Mouse (Mus musculus) spleen, postnatal 0 days (tissue): Measurements from ENCODE around the gene Hddc2. TPM values are rescaled to one million over a fixed set of nuclear protein-coding genes. Genes with fewer than 3 reads are reported as not detected.

Source experiments
- polyA plus RNA-seq: library from polyadenylated mRNA; unstranded; fragments of >200 nt; fragmentation: Nextera tagmentation; extraction: Ambion mirVana; gene quantifications from 2 replicates; pipeline ENCODE4 v1.2.1, GENCODE M21; 2015

Gene Hddc2
- polyA plus RNA-seq, result 38.6 and 40.4 TPM in 2 replicates

GRCm38 (mm10) chr10:31312865-31313848 lies at the start of gene Hddc2:
TSS of gene Hddc2 (plus strand) at chr10:31313383.

Other genes starting within 250 kb of the Hddc2 start
- gene Tpd52l1, start 132.6 kb downstream of the Hddc2 start, polyA plus RNA-seq, result 1.00 and 1.8 TPM in 2 replicates